Mouse (Mus musculus): ENCODE results near the gene Gpr84. TPM values are rescaled to one million over a fixed set of nuclear protein-coding genes. Genes with fewer than 3 reads are reported as not detected.
A peak's percentile ranks its signal among the peaks of the same experiment; 100 is the strongest.

Gpr84 gene
- polyA plus RNA-seq, 1 experiment: not detected

DNA sequence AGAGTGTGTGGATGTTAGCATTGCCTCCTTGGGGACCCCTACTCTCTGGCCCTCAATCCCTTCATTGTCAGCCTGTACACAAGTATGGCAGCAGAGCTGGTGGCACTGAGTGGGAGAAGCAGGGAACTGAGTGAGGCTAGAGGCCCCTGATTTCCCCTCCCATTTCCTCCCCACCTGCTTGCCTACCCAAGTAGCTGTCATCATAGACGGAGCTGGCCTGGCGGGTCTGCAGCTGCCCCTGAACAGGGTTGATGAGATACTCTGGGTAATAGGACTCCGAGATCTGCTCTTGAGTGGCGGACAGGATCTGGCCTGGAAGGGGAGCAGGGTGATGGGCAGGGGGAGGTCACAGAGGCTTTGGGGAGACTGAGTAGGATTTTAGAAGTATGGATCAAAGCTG lies 45.7 kb upstream of the Gpr84 start:
- H3K4me3 ChIP-seq (ENCODE audit: low read depth, low read length): no peak overlapping the region
- H3K4me1 ChIP-seq (ENCODE audit: control insufficient read depth, insufficient read depth, low read length): peaks cover 2% of the 10 kb centered on the region
- H3K27me3 ChIP-seq (ENCODE audit: control insufficient read depth, insufficient read depth, low read length, poor library complexity, severe bottlenecking): no peaks in the 10 kb centered on the region
- H3K9me3 ChIP-seq (replicated peaks; ENCODE audit: control insufficient read depth, insufficient read depth, low read length, poor library complexity, severe bottlenecking): no peaks in the 10 kb centered on the region
- no peak overlapping the region for H3K27ac ChIP-seq (ENCODE audit: insufficient read depth, low read length)
- H3K9ac ChIP-seq (ENCODE audit: low read depth, poor library complexity, severe bottlenecking): no peak overlapping the region
- H3K36me3 ChIP-seq (ENCODE audit: control insufficient read depth, insufficient read depth, low read length, poor library complexity, severe bottlenecking): peaks cover 24% of the 10 kb centered on the region
- no peak for TF ChIP-seq CTCF (IDR thresholded peaks at IDR 0.05; ENCODE audit: low read depth, low read length)
- no peak for TF ChIP-seq EP300 (IDR thresholded peaks at IDR 0.05; ENCODE audit: insufficient read depth, low read depth, low read length)

DNA sequence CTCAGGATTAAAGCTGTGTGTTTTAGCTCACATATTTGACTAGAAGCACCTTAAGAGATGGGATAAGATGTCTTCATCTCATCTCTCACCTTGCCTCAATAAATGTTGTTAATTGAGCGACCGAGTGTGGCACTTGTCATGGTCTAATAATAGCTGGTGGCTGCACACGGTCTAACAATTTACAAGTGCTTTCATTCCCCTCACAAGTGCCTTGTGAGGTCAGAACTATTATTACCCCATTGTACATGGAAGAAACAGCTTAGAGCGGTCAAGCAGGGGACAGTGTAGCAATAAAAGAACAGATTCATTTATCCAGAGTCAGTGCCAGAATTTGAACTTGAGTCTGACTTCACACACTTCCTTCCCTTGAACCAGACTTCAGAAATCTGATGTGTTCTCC lies 45.0 kb upstream of the Gpr84 start:
- no peak for TF ChIP-seq POLR2A (IDR thresholded peaks at IDR 0.05; ENCODE audit: insufficient read depth, low read length)
- TF ChIP-seq CTCF (IDR thresholded peaks at IDR 0.05; ENCODE audit: low read depth, low read length): no peak
- TF ChIP-seq EP300 (IDR thresholded peaks at IDR 0.05; ENCODE audit: insufficient read depth, low read depth, low read length): no peak
- H3K4me3 ChIP-seq (ENCODE audit: low read depth, low read length): no peak overlapping the region
- H3K27me3 ChIP-seq (ENCODE audit: control insufficient read depth, insufficient read depth, low read length, poor library complexity, severe bottlenecking): no peaks in the 10 kb centered on the region
- H3K27ac ChIP-seq (ENCODE audit: insufficient read depth, low read length): no peak overlapping the region
- no peak overlapping the region for H3K9ac ChIP-seq (ENCODE audit: low read depth, poor library complexity, severe bottlenecking)
- no peaks in the 10 kb centered on the region for H3K9me3 ChIP-seq (replicated peaks; ENCODE audit: control insufficient read depth, insufficient read depth, low read length, poor library complexity, severe bottlenecking)
- H3K36me3 ChIP-seq (ENCODE audit: control insufficient read depth, insufficient read depth, low read length, poor library complexity, severe bottlenecking): peaks cover 32% of the 10 kb centered on the region
- H3K4me1 ChIP-seq (ENCODE audit: control insufficient read depth, insufficient read depth, low read length): peaks cover 2% of the 10 kb centered on the region

DNA sequence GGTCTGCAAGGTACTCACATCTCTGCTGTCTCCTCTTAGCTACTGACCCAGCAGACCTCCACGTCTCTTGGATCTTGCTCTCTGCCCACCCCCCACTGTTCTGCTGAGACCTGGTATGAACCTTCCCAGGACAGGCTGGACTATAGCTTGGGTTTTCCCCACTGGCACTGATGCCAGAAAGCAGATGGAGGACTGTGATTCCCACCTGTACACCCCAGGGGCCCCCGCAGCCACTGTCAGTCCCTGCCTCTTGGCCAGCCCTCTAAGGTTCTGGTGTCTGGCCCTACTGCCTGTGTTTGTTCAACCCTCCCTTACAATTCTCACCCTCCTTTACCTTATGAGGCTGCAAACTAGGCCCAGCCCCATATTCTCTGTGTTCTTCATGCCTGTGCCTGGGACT lies 44.3 kb upstream of the Gpr84 start:
- Histone ChIP-seq H3K4me1 (ENCODE audit: control insufficient read depth, insufficient read depth, low read length) (peaks cover 2% of the 10 kb centered on the region), H3K36me3 (ENCODE audit: control insufficient read depth, insufficient read depth, low read length, poor library complexity, severe bottlenecking) (peaks cover 38% of the 10 kb centered on the region), H3K27me3 (ENCODE audit: control insufficient read depth, insufficient read depth, low read length, poor library complexity, severe bottlenecking) (no peaks in the 10 kb centered on the region), H3K4me3 (ENCODE audit: low read depth, low read length) (no peak overlapping the region), H3K9me3 (replicated peaks; ENCODE audit: control insufficient read depth, insufficient read depth, low read length, poor library complexity, severe bottlenecking) (no peaks in the 10 kb centered on the region), H3K27ac (ENCODE audit: insufficient read depth, low read length) (no peak overlapping the region), H3K9ac (ENCODE audit: low read depth, poor library complexity, severe bottlenecking) (no peak overlapping the region)
- TF ChIP-seq CTCF (IDR thresholded peaks at IDR 0.05; ENCODE audit: low read depth, low read length): no peak
- TF ChIP-seq POLR2A (IDR thresholded peaks at IDR 0.05; ENCODE audit: insufficient read depth, low read length): no peak
- TF ChIP-seq EP300 (IDR thresholded peaks at IDR 0.05; ENCODE audit: insufficient read depth, low read depth, low read length): no peak

DNA sequence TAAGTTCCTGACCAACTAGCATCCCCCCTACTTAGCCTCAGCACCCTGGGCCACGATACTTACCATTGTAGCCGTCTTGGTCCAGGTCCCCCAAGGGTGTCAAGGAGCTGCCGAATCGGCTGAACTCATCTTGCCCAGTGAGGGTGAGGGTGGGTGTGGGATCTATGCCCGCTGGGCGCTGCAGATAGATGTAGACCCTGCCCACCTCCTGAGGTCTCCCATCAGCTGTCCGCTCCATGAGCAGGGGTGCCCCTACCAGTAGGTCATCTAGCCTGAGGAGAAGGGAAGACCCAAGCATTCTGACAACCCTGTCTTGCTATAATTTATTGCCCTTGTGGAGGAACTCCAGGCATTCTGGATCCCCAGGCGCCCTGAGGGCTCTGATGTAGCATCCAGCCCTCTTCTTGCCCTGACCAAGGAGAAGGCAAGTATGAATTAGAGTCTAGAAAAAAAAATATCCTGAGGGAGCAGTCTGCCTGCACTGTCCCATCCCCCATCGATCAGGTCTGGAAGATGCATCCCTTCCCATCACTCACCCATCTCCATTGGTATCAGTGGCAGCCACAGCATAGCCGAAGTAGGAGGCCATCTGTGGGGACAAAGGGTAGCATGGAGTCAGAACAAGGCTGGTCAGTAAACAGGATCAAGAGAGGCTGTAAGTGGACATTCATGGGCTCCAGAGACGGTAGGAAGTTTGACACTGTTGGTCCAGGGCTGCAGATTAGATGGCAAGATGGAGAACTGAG lies 43.3 kb upstream of the Gpr84 start:
- no peak overlapping the region for H3K4me3 ChIP-seq (ENCODE audit: low read depth, low read length)
- no peak overlapping the region for H3K27ac ChIP-seq (ENCODE audit: insufficient read depth, low read length)
- no peaks in the 10 kb centered on the region for H3K9me3 ChIP-seq (replicated peaks; ENCODE audit: control insufficient read depth, insufficient read depth, low read length, poor library complexity, severe bottlenecking)
- TF ChIP-seq CTCF (IDR thresholded peaks at IDR 0.05; ENCODE audit: low read depth, low read length): no peak
- TF ChIP-seq EP300 (IDR thresholded peaks at IDR 0.05; ENCODE audit: insufficient read depth, low read depth, low read length): no peak
- TF ChIP-seq POLR2A (IDR thresholded peaks at IDR 0.05; ENCODE audit: insufficient read depth, low read length): no peak
- peaks cover 46% of the 10 kb centered on the region for H3K36me3 ChIP-seq (ENCODE audit: control insufficient read depth, insufficient read depth, low read length, poor library complexity, severe bottlenecking)
- H3K9ac ChIP-seq (ENCODE audit: low read depth, poor library complexity, severe bottlenecking): no peak overlapping the region
- no peaks in the 10 kb centered on the region for H3K27me3 ChIP-seq (ENCODE audit: control insufficient read depth, insufficient read depth, low read length, poor library complexity, severe bottlenecking)
- no peaks in the 10 kb centered on the region for H3K4me1 ChIP-seq (ENCODE audit: control insufficient read depth, insufficient read depth, low read length)

DNA sequence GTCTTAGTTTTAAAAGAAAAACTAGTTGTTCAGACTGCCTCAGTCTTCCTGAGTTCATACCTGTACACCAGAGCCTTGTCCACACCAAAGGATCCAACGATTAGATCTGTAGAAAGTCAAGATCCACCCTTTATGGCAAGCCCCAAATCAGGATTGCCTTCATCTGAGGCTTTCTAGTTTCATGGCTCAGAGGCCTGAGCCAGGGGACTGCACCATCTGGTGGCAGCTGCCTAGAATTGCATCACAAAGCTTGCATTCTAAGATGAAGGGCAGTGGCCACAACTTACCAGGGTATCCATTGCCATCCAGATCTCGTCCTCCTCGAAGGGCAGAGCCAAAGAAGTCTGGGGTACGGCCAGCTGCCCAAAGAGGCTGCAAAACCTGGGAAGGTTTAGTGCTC lies 42.4 kb upstream of the Gpr84 start:
- Histone ChIP-seq H3K27me3 (ENCODE audit: control insufficient read depth, insufficient read depth, low read length, poor library complexity, severe bottlenecking) (no peaks in the 10 kb centered on the region), H3K27ac (ENCODE audit: insufficient read depth, low read length) (no peak overlapping the region), H3K9ac (ENCODE audit: low read depth, poor library complexity, severe bottlenecking) (no peak overlapping the region), H3K36me3 (ENCODE audit: control insufficient read depth, insufficient read depth, low read length, poor library complexity, severe bottlenecking) (peaks cover 47% of the 10 kb centered on the region), H3K9me3 (replicated peaks; ENCODE audit: control insufficient read depth, insufficient read depth, low read length, poor library complexity, severe bottlenecking) (no peaks in the 10 kb centered on the region), H3K4me1 (ENCODE audit: control insufficient read depth, insufficient read depth, low read length) (no peaks in the 10 kb centered on the region), H3K4me3 (ENCODE audit: low read depth, low read length) (no peak overlapping the region)
- TF ChIP-seq CTCF (IDR thresholded peaks at IDR 0.05; ENCODE audit: low read depth, low read length) (peak; percentile 88), POLR2A (IDR thresholded peaks at IDR 0.05; ENCODE audit: insufficient read depth, low read length) (no peak)

DNA sequence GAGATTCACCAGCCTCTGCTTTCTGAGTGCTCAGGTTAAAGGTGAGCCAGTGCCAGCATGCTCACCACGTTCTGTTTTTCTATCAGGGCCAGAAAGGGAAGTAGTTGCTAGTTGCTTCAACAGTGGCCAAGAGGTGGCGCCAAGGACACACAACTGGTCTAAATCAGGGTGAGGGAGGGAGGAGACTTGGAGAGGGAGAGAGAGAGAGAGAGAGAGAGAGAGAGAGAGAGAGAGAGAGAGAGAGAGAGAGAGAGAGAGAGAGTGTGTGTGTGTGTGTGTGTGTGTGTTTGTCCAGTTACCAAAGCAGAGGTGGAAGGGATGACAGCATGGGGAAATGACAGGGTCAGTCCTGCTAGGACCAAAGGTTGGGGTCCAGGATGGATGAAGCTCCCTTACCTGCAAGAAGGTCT lies 36.9 kb upstream of the Gpr84 start:
- H3K36me3 ChIP-seq (ENCODE audit: control insufficient read depth, insufficient read depth, low read length, poor library complexity, severe bottlenecking): peaks cover 48% of the 10 kb centered on the region
- H3K9ac ChIP-seq (ENCODE audit: low read depth, poor library complexity, severe bottlenecking): no peak overlapping the region
- no peaks in the 10 kb centered on the region for H3K27me3 ChIP-seq (ENCODE audit: control insufficient read depth, insufficient read depth, low read length, poor library complexity, severe bottlenecking)
- H3K27ac ChIP-seq (ENCODE audit: insufficient read depth, low read length): no peak overlapping the region
- no peaks in the 10 kb centered on the region for H3K4me1 ChIP-seq (ENCODE audit: control insufficient read depth, insufficient read depth, low read length)
- no peak overlapping the region for H3K4me3 ChIP-seq (ENCODE audit: low read depth, low read length)
- TF ChIP-seq CTCF (IDR thresholded peaks at IDR 0.05; ENCODE audit: low read depth, low read length): peak; percentile 68
- TF ChIP-seq EP300 (IDR thresholded peaks at IDR 0.05; ENCODE audit: insufficient read depth, low read depth, low read length): no peak
- no peaks in the 10 kb centered on the region for H3K9me3 ChIP-seq (replicated peaks; ENCODE audit: control insufficient read depth, insufficient read depth, low read length, poor library complexity, severe bottlenecking)
